Mouse (Mus musculus) brain, embryonic 14.5 days (tissue): ENCODE results near the gene Rpl6.

Experiments used
- CTCF ChIP-seq: fragments of 200-500 bp; IDR thresholded peaks from 2 replicates; pipeline ENCODE4 v1.5.1; 2012; ENCODE audit warnings: inconsistent platforms, mild to moderate bottlenecking, moderate library complexity, borderline replicate concordance; ENCODE audit not compliant: insufficient read depth, insufficient read length; ENCODE audit errors: extremely low read depth
- POLR2A ChIP-seq: fragments of 200-500 bp; IDR thresholded peaks from 2 replicates; pipeline ENCODE4 v1.6.1; 2012; ENCODE audit warnings: mild to moderate bottlenecking, inconsistent platforms, borderline replicate concordance; ENCODE audit not compliant: poor library complexity, insufficient read depth, insufficient read length, severe bottlenecking; ENCODE audit errors: extremely low read depth

GRCm38 (mm10) chr5:121190836-121191583 lies 13.3 kb upstream of the Rpl6 start, which contains the start of gene Ptpn11:
- peak; percentile 89 for TF ChIP-seq POLR2A
- TF ChIP-seq CTCF, result no peak
